Mouse (Mus musculus) neutrophil, adult 5-6 weeks (primary cell): ENCODE data around the gene Prpf6. TPM values are rescaled to one million over a fixed set of nuclear protein-coding genes. Genes with fewer than 3 reads are reported as not detected.

ENCODE experiments used
- ATAC-seq: fragments of 151-379, 151-347 bp; 2 replicates; pipeline ENCODE4 v1.8.0; 2017; ENCODE audit warnings: mild to moderate bottlenecking, moderate TSS enrichment; ENCODE audit not compliant: insufficient number of reproducible peaks, poor library complexity, low FRiP score, severe bottlenecking; ENCODE audit errors: extremely low read depth
- total RNA-seq: library from RNA; stranded (forward); fragments of 200-1000 nt; gene quantifications from 2 replicates; pipeline ENCODE4 v1.2.3, GENCODE M21; 2017

Prpf6 gene
- 103 and 106 TPM in 2 replicates for total RNA-seq

DNA sequence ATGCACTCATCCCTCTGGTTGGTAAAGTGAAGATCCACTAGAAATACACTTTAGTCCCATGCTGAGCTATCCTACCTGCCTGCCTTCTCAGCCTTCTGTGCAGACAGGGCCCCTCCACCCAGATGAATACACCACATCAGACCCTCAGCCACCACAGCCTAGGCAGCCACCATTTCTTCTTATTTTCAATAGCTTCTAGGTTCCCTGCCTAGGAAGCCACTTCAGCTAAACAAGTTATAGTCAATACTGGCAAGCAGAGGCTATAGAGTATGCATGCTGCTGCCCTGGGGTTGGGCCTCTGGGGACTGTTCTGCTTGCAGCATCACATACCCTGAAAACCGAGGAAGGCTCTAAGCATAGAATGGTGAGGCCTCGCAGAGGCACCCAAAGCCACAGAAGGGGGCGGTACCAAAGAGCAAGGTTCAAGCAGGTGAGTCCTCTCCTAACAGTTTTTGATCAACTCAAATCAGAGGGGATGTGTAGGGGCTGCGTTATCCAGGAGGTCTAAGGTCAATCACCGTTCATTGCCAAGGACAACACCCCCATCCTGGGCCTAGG lies at the start of gene Prpf6:
Gene Prpf6, plus strand, starts transcription at position 341 of the 558 bp plus-strand sequence.
- ATAC-seq: no peak

DNA sequence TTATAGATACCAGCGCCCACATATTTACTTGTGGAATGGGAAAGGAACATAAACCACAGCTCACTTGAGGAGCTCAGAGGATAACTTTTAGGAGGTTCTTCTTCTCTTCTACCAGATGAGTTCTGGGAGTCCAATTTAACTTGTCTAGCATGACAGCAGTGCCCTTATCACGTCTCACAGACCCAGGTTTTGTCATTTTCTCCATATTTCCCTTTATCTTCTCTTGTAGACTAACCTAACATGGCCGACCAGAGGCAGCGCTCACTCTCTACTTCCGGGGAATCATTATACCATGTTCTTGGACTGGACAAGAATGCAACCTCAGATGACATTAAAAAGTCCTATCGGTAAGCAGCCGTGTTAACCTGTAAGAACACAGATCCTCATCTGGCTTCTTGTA lies 45.5 kb upstream of the Prpf6 start:
- ATAC-seq: no peak

DNA sequence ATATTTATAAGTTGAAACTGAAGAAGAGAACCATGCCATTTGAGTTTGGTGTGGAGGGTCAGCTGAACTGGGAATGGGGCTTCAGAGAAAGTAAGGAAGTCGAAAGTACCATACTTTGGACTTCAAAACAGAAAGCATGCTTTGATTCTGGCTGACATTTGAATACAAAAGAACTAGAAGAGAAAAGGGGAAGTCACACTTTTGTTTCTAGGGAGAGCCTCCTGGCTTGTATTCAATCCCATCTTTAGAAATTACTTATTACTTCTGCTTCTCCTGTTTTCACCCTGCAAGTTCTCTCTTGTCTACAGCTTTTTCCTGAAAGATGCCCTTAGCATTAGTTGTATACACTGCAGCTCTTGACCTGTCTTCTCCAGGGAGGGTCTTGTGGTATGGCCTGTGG lies 43.4 kb upstream of the Prpf6 start:
- no peak for ATAC-seq

DNA sequence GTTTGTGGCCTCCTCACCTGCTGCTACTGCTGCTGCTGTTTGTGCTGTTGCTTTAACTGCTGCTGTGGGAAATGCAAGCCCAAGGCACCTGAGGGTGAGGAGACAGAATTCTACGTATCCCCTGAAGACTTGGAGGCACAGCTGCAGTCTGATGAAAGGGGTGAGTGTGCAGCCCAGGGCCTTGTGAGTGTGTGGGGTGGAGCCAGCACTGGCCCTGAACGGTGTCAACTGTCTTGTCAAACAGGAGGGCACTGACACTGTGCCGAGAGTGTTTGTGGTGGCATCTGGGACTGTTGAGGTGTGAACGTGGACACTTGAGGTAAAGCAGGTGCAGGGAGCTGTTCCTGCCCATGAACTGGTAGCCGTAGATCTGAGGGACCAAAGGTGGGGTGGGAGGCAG lies 43.0 kb upstream of the Prpf6 start:
- 0 out of 2 replicates have a peak, but pooled peaks have one; percentile 17 for ATAC-seq

DNA sequence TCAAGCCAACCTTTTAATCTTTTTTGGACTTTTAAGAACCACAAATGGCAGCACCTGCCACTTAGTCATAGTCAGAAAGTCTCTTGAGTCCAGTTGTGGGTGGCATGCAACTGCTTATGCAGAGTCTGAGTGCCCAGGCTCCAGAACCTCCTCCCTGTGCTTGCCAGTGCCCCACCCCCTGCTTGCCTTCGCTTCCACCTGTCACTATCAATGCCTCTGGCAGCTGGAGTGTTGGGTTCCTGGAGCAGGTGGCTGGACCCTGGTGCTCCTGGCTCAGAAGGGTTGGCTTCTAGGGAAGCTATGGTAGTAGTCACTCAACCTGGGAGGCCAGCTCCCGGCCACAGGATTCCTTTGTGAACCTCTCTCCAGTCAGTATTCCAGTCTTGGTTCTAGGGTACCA lies 41.4 kb upstream of the Prpf6 start:
- no peak for ATAC-seq

- ATAC-seq: peak; percentile 45; the same call in 1 of the 2 replicates
These were observed 37.9 kb upstream of the Prpf6 start for GRCm38 (mm10) chr2:181553772-181554171.

GRCm38 (mm10) chr2:181567338-181567737 lies 24.3 kb upstream of the Prpf6 start:
- ATAC-seq: no peak

- ATAC-seq: peak; percentile 63
These were observed 23.2 kb upstream of the Prpf6 start for GRCm38 (mm10) chr2:181568272-181569008.

- ATAC-seq: no peak
These were observed 21.8 kb upstream of the Prpf6 start for GRCm38 (mm10) chr2:181569856-181570255.

GRCm38 (mm10) chr2:181570375-181570774 lies 21.3 kb upstream of the Prpf6 start:
- ATAC-seq: no peak

GRCm38 (mm10) chr2:181570921-181571595 lies 20.6 kb upstream of the Prpf6 start:
- no peak for ATAC-seq

DNA sequence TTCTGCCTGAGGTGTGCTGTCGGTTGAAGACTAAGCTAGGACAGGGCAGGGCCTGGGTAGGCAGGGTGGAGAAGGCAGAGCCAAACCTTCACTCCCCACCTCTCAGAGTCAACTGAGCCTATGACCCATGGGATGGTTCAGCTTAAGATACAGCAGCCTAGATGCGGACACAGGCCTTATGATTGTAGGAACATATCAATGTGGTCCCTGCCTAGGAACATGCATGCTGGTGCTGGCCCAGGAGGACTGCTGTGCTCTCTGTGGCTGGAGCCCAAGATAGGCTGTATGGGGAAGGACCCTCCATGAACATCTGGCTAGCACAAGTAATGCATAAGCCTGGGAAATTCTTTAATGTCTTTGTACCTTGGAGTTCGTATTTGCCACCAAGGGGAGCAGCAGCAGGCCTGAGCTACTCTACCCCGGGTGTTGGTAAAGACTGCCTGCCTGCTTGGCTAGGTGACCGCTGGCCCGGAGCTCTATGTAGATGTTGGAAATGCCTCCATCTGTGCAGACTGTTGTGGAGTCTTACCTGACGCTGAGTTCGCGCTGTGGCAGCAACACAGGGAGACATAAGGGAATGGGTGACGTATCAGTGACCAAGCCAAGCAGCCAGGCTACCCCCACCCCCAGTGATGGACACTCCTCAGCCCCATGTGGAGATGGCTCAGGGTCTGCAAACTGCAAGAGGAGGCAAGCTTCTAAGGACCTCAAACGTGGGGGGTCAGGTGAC lies 19.6 kb upstream of the Prpf6 start:
- no peak for ATAC-seq

- no peak for ATAC-seq
These were observed 18.4 kb upstream of the Prpf6 start for GRCm38 (mm10) chr2:181572921-181573920.

DNA sequence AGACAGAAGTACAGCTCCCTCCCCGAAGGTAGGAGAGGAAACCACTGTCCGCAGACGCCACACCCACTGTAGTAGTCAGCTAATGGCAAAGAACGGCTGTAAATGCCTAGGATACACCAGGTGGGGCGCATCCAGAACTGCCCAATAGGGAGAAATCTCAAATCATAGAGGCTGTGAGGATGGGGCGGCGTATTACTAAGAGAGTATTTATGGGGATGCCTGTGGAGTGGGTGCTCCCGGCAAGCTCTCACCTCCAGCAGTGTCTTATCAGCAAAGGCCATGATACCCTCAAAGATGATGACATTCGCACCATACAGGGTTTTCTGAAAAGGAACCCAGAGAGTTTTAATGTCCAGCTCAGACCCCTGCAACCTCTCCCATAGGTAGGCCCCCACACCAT lies 17.7 kb upstream of the Prpf6 start:
- ATAC-seq: no peak

GRCm38 (mm10) chr2:181574921-181575545 lies 16.6 kb upstream of the Prpf6 start:
- ATAC-seq: no peak

DNA sequence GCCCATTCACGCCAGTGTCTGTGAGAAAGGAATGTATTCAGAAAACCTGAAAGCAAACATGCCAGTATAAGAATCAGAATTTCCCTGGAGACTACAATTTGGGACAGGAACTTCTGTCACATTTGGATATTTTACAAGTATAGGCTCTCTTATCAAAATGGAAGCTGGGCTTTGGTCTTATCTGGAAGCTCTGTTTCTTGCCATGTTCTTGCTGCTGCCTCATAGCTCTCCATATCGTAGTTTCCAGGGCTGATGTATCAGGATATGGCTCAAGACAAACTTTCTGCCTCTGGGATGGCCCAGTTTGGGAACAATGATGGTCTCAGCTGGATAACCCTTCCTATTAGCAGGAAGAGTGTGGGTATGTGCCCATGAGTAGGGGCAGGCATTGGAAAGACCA lies 15.1 kb upstream of the Prpf6 start:
- no peak for ATAC-seq

DNA sequence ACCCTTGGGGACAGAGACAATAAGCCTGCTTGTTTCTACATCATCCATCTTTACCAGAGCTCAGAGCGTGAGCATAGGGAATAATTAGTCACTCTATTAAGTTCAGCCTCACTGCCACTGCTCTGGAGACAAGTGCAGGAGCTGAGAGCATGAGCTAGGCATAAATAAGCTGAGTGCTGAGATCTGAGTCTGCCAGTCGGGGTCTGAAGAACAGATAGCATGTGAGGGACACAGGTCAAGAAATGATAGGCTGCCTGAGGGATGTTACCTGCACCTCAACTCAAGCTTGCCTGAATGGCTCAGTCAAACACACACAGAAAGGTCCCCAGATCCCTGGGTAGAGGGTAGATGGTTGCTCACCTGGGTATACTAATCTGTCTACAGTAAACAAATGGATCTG lies 14.5 kb upstream of the Prpf6 start:
- ATAC-seq: no peak

GRCm38 (mm10) chr2:181577981-181578581 lies 13.6 kb upstream of the Prpf6 start:
- ATAC-seq: no peak
